Mouse (Mus musculus) kidney, adult 2 months (tissue): ENCODE results near the gene Mbd5.

ENCODE experiments used
- CTCF ChIP-seq: fragments of 200-500 bp; conservative IDR thresholded peaks from 2 replicates; pipeline ENCODE4 v1.5.1; 2011; ENCODE audit warnings: low read depth, mild to moderate bottlenecking, control low read depth, low read length, moderate library complexity, mixed read lengths; ENCODE audit not compliant: insufficient read depth, insufficient read length
- POLR2A ChIP-seq: fragments of 200-500 bp; IDR thresholded peaks from one replicate; pipeline ENCODE4 v1.6.1; 2011; ENCODE audit warnings: low read depth, low read length, control low read depth

DNA sequence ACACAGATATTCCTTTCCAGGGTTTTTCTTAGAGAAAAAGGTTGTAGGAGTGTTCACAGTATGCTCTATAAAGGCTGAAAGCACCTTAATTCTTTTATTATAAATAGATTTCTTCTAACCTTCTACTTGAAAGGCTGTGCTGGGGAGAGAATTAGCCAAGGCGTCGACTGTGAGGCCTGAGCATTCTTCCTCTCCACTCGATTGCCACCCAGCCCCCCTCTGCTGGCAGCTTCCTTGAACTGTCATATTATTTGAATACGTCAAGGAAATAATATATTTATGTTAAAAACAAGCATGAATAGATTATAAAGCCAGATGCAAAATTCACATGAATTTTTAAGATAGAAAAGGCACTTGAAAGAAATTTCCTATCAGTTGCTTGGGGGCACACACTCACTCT lies 410.4 kb downstream of the Mbd5 start:
- TF ChIP-seq POLR2A (no peak), CTCF (no peak)
